Mouse (Mus musculus) forebrain, embryonic 13.5 days (tissue): Measurements from ENCODE around the gene Ubr4. TPM values are rescaled to one million over a fixed set of nuclear protein-coding genes. Genes with fewer than 3 reads are reported as not detected.
"Not testable (repeated sequence)": the region's sequence is repeated elsewhere in the genome, so short reads cannot be mapped to it uniquely, and the experiment has no call there.

Experiments used
- ATAC-seq: fragments of 200-750 bp; cut with Nextera tagmentation; 2 replicates; pipeline ENCODE4 v1.8.0; 2017
- H3K27ac ChIP-seq: fragments of 300-500 bp; sonication (generic); 2 replicates; pipeline ENCODE4 v1.5.1; 2015; ENCODE audit warnings: inconsistent platforms, mild to moderate bottlenecking, moderate library complexity
- H3K27me3 ChIP-seq: fragments of 300-500 bp; sonication (generic); 2 replicates; pipeline ENCODE4 v1.6.1; 2015; ENCODE audit warnings: mild to moderate bottlenecking, inconsistent platforms
- H3K36me3 ChIP-seq: fragments of 300-500 bp; sonication (generic); 2 replicates; pipeline ENCODE4 v1.6.1; 2015; ENCODE audit warnings: mild to moderate bottlenecking, inconsistent platforms; ENCODE audit not compliant: poor library complexity, severe bottlenecking
- H3K4me1 ChIP-seq: fragments of 300-500 bp; sonication (generic); 2 replicates; pipeline ENCODE4 v1.6.1; 2015; ENCODE audit warnings: inconsistent platforms
- H3K4me2 ChIP-seq: fragments of 300-500 bp; sonication (generic); 2 replicates; pipeline ENCODE4 v1.6.1; 2015; ENCODE audit warnings: inconsistent platforms, mild to moderate bottlenecking, moderate library complexity
- H3K4me3 ChIP-seq: fragments of 300-500 bp; sonication (generic); 2 replicates; pipeline ENCODE4 v1.5.1; 2015; ENCODE audit warnings: mild to moderate bottlenecking, inconsistent platforms
- H3K9ac ChIP-seq: fragments of 300-500 bp; sonication (generic); 2 replicates; pipeline ENCODE4 v1.6.1; 2015; ENCODE audit warnings: mild to moderate bottlenecking, inconsistent platforms
- H3K9me3 ChIP-seq: fragments of 300-500 bp; sonication (generic); replicated peaks from 2 replicates; pipeline ENCODE4 v1.6.1; 2016; ENCODE audit warnings: inconsistent platforms
- whole genome bisulfite sequencing: fragments of 180-500 bp; shearing (Covaris S2); methylation state at CpG from one replicate; pipeline ENCODE4 v1.1.7; 2015; 5-methylcytosine and 5-hydroxymethylcytosine counted together
- polyA plus RNA-seq: library from polyadenylated mRNA; unstranded; fragments of >200 nt; fragmentation: Nextera tagmentation; extraction: Ambion mirVana; gene quantifications from 2 replicates; pipeline ENCODE4 v1.2.1, GENCODE M21; 2015

Gene Ubr4
- polyA plus RNA-seq, 1 experiment from 2014 or later, result 69.9 TPM

DNA sequence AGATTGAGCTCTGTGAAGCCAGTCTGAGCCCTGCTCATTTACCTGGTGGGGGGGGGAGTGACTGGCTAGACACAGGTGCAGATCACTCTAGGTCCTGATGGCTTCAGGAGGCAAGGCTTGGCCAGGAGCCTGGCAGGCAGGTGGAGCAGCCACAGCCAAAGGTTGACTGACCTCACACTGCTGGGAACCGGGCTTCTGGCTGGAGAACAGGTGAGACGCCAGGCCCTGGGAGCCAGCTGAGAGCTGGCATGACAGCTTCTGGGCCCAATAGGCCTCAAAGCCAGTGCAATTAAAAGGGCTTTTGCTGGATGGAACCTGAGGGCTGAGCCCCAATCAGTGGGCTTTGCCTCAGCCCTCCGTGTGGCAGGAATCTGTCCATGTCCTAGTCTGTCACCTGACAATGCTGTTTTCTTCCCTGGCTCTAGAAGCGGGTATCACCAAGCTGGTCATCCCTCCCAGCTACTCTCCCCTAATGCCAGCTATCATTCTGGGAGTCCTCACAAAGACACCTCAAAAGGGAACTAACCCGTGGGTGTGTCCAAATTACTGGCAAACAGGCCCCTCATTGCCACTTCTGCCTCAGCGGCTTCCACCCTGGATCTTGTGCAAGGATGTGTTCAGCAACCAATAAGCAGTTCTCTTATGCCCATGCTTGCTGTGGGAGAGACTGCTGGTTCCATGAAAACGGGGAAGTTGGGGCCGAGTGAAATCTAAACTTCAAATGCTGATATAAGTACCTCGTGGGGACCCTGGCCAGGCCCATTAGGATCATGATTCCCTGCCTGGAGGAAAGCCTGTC is 141.0 kb downstream of the Ubr4 start:
- WGBS, result 67% methylated on average over 9 of the region's 9 CpGs
- ATAC-seq, result no peak

DNA sequence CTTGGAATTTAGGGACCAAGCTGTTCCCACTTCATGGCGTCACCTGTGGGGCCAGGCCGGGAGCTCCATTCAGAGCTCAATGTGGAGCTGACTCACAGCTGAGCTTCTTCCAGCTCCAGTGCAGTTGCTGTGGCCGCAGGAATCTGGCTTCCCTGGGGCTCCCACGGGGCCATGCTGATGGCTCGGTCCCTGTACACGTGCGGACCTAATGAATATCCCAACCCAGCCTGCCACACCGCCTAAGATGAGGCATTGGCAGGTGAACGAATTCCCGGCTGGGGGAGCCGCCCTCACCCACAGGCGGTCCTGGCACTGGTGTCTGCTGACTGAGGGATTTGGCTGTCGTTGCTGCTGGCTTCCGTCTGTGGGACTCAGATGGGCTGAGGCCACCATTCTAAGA is 148.4 kb downstream of the Ubr4 start:
- Histone ChIP-seq H3K4me3 (no peak overlapping the region), H3K9me3 (peaks cover 2% of the 10 kb centered on the region), H3K4me1 (no peaks in the 10 kb centered on the region; the same call in 1 of the 2 replicates), H3K9ac (no peak overlapping the region), H3K36me3 (no peaks in the 10 kb centered on the region), H3K4me2 (no peak overlapping the region), H3K27ac (no peak overlapping the region), H3K27me3 (no peaks in the 10 kb centered on the region)
- ATAC-seq, result no peak
- WGBS, result 66% methylated on average over 14 of the region's 14 CpGs

More for the DNA sequence above, 141.0 kb downstream of the Ubr4 start:
- Histone ChIP-seq H3K9me3 (no peaks in the 10 kb centered on the region), H3K27ac (no peak overlapping the region), H3K36me3 (peaks cover 35% of the 10 kb centered on the region), H3K9ac (no peak overlapping the region), H3K4me2 (no peak overlapping the region), H3K4me1 (no peaks in the 10 kb centered on the region; the same call in 1 of the 2 replicates), H3K4me3 (no peak overlapping the region), H3K27me3 (no peaks in the 10 kb centered on the region)

DNA sequence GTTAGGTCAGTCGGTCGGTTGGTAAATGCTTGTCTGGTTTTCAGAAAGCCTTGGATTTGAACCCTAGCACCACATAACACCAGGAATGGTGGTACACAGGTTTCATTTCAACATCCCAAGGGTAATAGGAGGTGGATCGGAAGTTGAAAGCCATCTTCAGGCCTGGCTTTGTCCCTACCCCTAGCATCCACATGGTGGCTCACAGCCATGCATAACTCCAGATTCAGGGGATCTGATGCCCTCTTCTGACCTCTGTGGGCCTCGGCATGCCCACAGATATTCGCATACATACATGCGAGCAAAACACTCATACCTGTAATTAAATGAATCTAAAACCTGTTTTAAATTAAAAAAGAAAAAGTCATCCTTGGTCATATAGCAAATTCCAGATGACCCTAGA is 149.3 kb downstream of the Ubr4 start:
- Histone ChIP-seq H3K27ac (no peak overlapping the region), H3K9me3 (peaks cover 4% of the 10 kb centered on the region), H3K4me1 (no peaks in the 10 kb centered on the region; the same call in 1 of the 2 replicates), H3K36me3 (no peaks in the 10 kb centered on the region), H3K4me3 (no peak overlapping the region), H3K9ac (no peak overlapping the region), H3K27me3 (no peaks in the 10 kb centered on the region), H3K4me2 (no peak overlapping the region)
- no peak for ATAC-seq
- 82% methylated on average over 6 of the region's 6 CpGs for WGBS

DNA sequence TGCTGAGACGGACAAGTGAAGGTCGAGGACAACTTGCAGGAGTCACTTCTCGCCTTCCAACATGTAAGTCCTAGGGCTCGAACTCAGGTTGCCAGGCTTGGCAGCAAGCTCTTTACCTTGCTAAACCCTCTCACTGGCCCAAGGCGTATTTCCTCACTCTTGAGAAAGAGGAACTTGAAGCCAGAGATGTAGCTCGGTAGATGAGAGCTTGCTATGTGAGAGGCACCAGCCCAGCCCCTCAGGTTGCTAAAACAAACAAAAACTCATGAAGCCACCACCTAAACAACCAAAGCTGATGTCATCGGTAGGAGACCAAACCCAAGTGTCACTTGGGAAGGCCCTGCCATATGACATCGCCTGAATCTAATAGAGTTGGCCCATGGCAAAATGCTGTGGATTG is 151.5 kb downstream of the Ubr4 start:
- WGBS, result 88% methylated on average over 8 of the region's 8 CpGs
- Histone ChIP-seq H3K9ac (no peak overlapping the region), H3K36me3 (no peaks in the 10 kb centered on the region), H3K27ac (no peak overlapping the region), H3K4me2 (no peak overlapping the region), H3K4me1 (no peaks in the 10 kb centered on the region), H3K9me3 (peaks cover 4% of the 10 kb centered on the region), H3K27me3 (no peaks in the 10 kb centered on the region), H3K4me3 (no peak overlapping the region)
- ATAC-seq, result no peak

DNA sequence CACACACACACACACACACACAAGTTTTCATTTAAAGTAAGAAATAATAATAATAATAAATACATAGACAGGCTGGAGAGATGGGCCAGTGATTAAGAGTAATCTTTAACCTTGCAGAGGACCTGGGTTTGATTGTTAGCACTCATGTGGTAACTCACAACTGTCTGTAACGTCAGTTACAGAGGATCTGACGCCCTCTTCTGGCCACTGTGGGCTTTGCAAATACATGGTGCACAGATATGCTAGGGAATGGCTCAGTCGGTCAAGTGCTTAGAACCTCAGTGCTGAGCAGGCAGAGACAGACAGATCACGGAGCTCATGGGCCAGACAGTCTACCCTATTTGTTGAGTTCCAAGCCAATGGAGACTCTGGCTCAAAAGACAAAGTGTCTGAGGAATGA is 153.3 kb downstream of the Ubr4 start:
- Histone ChIP-seq H3K4me2 (no peak overlapping the region), H3K4me3 (no peak overlapping the region), H3K9ac (no peak overlapping the region), H3K27me3 (no peaks in the 10 kb centered on the region), H3K4me1 (0 out of 2 replicates have a peak, but pooled peaks cover 4% of the 10 kb centered on the region), H3K27ac (no peak overlapping the region), H3K9me3 (peaks cover 4% of the 10 kb centered on the region), H3K36me3 (no peaks in the 10 kb centered on the region)
- ATAC-seq, result no peak
- WGBS, result 78% methylated on average over 4 of the region's 4 CpGs

DNA sequence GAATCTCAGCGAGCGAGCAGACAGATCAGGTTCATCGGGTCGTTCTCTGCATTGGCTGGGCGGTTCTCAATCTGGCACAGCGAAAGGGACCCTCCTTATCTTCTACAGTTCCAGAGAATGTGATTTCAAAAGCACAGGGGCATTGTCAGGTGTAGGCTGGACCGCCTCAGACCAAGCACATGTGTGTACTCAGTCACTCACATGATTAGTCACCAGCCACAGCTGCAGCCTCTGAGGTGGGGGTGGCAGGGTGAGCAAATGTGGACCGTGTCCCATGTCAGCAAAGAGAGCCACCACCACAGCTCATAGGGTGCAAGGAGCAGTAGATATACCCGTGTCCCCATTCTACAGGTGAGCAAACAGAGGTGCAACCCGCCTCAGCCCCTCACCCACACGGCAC is 154.3 kb downstream of the Ubr4 start:
- H3K27me3 ChIP-seq, result no peaks in the 10 kb centered on the region
- ATAC-seq, result no peak
- H3K9ac ChIP-seq, result no peak overlapping the region
- 92% methylated on average over 11 of the region's 11 CpGs for WGBS
- no peaks in the 10 kb centered on the region for H3K36me3 ChIP-seq
- H3K9me3 ChIP-seq, result peaks cover 4% of the 10 kb centered on the region
- H3K4me1 ChIP-seq, result 0 out of 2 replicates have a peak, but pooled peaks cover 4% of the 10 kb centered on the region
- no peak overlapping the region for H3K27ac ChIP-seq
- H3K4me3 ChIP-seq, result no peak overlapping the region
- no peak overlapping the region for H3K4me2 ChIP-seq

DNA sequence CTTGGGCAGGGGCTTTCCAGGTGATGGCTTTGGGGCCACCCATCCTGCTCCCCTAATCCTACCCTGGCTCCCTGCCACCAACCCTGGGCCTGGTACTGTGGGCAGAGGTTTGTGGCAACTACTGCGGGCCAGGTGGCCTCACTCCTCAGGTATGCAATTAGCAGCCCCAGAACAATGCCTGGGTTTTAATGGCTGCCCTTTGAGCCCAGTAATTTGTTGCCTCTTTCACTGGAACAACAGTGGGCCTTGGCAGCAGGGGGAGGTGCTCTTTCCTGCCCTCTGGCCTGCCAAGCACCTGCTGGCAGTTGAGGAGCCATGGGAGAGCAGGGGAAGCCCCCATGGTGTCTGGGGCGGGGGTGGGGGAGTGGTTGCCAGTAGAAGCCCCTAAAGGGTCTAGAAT is 156.7 kb downstream of the Ubr4 start:
- Histone ChIP-seq H3K27ac (no peak overlapping the region), H3K9me3 (peaks cover 4% of the 10 kb centered on the region)
- WGBS, result 59% methylated on average over 2 of the region's 2 CpGs

DNA sequence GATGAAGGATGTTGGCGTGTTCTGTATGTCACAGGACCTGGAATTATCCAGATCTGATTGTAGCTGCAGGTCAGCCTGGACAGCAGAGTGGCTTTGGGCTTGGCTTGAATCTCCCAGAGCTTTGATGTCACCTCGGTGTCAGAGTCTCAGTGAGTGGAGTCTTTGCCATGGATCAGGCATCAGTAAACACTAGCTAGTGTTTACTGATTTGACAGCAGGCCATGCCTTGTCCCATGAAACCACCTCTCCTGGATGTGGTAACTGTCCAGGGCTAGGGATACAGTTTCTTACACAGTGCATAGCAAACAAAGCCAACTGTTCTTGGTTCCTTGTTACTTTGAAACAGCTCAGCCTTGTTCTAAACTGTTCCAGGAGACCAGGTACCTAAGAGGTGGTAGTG is 159.1 kb downstream of the Ubr4 start:
- Histone ChIP-seq H3K4me3 (no peak overlapping the region), H3K36me3 (no peaks in the 10 kb centered on the region), H3K27ac (no peak overlapping the region), H3K4me2 (no peak overlapping the region), H3K4me1 (0 out of 2 replicates have a peak, but pooled peaks cover 4% of the 10 kb centered on the region), H3K9ac (no peak overlapping the region), H3K27me3 (no peaks in the 10 kb centered on the region), H3K9me3 (no peaks in the 10 kb centered on the region)
- no peak for ATAC-seq
- WGBS, result 80% methylated on average over 2 of the region's 2 CpGs

More for the DNA sequence above, 156.7 kb downstream of the Ubr4 start:
- ATAC-seq, result no peak
- no peaks in the 10 kb centered on the region for H3K36me3 ChIP-seq
- H3K4me2 ChIP-seq, result no peak overlapping the region
- H3K4me1 ChIP-seq, result 0 out of 2 replicates have a peak, but pooled peaks cover 4% of the 10 kb centered on the region
- no peak overlapping the region for H3K9ac ChIP-seq
- H3K27me3 ChIP-seq, result no peaks in the 10 kb centered on the region
- no peak overlapping the region for H3K4me3 ChIP-seq

DNA sequence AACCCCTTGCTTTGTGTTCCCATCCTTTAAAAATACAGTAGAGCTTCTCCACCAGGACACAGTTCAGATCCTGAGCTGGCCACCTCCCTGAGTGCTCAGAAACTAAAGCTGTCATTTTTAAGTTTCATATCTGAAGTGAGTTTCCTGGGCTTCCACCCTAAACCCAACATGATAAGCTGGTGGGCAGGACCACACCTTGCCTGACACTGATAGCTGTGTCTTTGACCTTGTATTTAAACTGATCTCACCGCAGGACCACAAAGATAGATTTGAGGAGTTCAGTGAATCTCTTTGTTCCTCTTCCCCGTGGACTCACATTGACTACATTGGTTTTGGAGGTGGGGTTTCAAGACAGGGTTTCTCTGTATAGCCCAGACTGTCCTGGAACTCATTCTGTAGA is 160.6 kb downstream of the Ubr4 start:
- H3K4me1 ChIP-seq, result 0 out of 2 replicates have a peak, but pooled peaks cover 4% of the 10 kb centered on the region
- no peak overlapping the region for H3K4me3 ChIP-seq
- no peak overlapping the region for H3K4me2 ChIP-seq
- ATAC-seq, result no peak
- no peaks in the 10 kb centered on the region for H3K36me3 ChIP-seq
- 83% methylated on average over 2 of the region's 2 CpGs for WGBS
- H3K27me3 ChIP-seq, result no peaks in the 10 kb centered on the region
- no peaks in the 10 kb centered on the region for H3K9me3 ChIP-seq
- no peak overlapping the region for H3K27ac ChIP-seq
- no peak overlapping the region for H3K9ac ChIP-seq

DNA sequence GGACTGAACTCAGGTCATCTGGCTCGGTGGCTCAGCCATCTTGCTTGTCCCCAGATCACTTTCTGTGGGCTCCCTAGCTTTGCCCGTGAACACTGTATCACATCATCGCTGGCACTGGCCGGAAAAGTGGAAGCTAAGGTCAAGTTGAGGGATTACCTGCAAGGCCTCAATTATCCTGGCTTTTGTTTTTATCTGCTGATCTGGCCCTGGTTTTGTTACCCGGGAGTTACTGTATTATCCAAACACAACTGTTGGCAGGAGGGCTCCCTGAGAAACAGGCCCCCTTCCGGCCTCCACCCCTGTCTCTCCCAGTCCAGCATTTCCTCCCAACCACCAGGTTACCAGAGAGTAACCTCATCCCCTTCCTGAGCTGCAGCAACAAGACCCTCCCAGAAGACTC is 166.8 kb downstream of the Ubr4 start:
- Histone ChIP-seq H3K4me3 (no peak overlapping the region), H3K27me3 (no peaks in the 10 kb centered on the region), H3K4me1 (no peaks in the 10 kb centered on the region), H3K27ac (no peak overlapping the region), H3K4me2 (no peak overlapping the region), H3K36me3 (no peaks in the 10 kb centered on the region), H3K9ac (no peak overlapping the region), H3K9me3 (no peaks in the 10 kb centered on the region)
- ATAC-seq, result no peak
- WGBS, result 78% methylated on average over 6 of the region's 6 CpGs

DNA sequence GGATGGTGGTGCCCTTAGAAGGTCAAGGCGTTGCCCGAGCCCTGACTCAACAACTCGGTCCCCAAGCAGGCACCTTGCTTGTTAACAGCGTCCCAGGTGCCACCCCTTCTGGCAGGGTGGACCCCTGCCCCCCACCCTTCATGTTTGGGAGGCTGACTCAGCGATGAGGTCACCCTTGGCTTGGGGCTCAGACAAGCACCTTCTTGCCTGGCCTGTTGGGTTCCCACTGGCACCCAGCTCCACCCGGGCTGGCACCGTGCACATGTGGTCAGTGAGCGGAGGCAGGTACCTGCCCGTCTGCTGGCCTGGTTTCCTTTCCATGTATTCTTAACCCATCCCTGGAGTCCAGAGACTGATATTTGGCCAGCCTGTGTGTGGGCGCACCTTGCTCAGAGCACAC is 169.5 kb downstream of the Ubr4 start:
- H3K36me3 ChIP-seq, result no peaks in the 10 kb centered on the region
- no peak overlapping the region for H3K27ac ChIP-seq
- peaks cover 6% of the 10 kb centered on the region; the same call in 1 of the 2 replicates for H3K4me1 ChIP-seq
- no peak overlapping the region for H3K9ac ChIP-seq
- H3K4me2 ChIP-seq, result no peak overlapping the region
- no peaks in the 10 kb centered on the region for H3K27me3 ChIP-seq
- H3K9me3 ChIP-seq, result no peaks in the 10 kb centered on the region
- WGBS, result 89% methylated on average over 10 of the region's 10 CpGs
- ATAC-seq, result no peak
- H3K4me3 ChIP-seq, result no peak overlapping the region

DNA sequence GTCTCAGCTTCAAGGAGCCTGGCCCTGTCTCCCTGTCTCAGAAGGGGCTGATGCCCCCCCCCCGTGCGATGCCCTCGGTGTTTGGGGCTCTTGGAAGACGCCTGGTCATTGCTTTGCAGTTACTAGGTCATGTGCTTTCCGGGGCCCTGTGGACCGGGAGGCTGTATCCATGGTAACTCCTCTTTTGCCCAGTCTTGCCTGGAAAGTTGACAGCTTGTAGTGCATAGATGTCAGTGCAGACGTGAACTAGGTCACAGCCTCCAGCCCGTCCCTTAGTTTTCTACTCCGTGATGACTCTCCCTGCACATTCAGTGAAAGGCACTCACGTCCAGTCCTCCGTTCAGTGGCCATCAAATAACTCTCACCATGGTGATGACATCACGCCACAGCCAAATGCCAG is 174.1 kb downstream of the Ubr4 start:
- Histone ChIP-seq H3K4me3 (no peak overlapping the region), H3K9ac (no peak overlapping the region), H3K27me3 (no peaks in the 10 kb centered on the region), H3K9me3 (no peaks in the 10 kb centered on the region), H3K4me1 (peaks cover 6% of the 10 kb centered on the region; the same call in 1 of the 2 replicates), H3K4me2 (no peak overlapping the region), H3K36me3 (no peaks in the 10 kb centered on the region), H3K27ac (no peak overlapping the region)
- no peak for ATAC-seq
- WGBS, result 53% methylated on average over 12 of the region's 12 CpGs

DNA sequence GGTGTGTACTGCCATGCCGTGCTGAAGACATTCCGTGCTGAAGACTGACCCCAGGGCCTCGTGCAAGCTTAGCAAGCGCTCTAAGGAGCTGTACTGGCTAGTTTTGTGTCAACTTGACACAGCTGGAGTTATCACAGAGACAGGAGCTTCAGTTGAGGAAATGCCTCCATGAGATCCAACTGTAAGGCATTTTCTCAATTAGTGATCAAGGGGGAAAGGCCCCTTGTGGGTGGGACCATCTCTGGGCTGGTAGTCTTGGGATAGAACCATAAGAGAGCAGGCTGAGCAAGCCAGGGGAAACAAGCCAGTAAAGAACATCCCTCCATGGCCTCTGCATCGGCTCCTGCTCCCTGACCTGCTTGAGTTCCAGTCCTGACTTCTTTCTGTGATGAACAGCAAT is 177.8 kb downstream of the Ubr4 start, which contains the start of gene Iffo2:
Gene Iffo2, plus strand, starts transcription at position 301 of the 400 bp plus-strand sequence.
- not testable (repeated sequence) for H3K9ac ChIP-seq, H3K4me2 ChIP-seq, H3K36me3 ChIP-seq, ATAC-seq, H3K4me3 ChIP-seq, H3K9me3 ChIP-seq, H3K4me1 ChIP-seq, H3K27me3 ChIP-seq, H3K27ac ChIP-seq
- WGBS, result 90% methylated on average over 5 of the region's 5 CpGs
